Mouse (Mus musculus) induced T-regulatory cell, adult 2 months (primary cell): ENCODE measurements around the gene Cth.

Experiments
- DNase-seq: peaks from one replicate; pipeline ENCODE4 v3.0.0-alpha.2; 2012; ENCODE audit warnings: low read depth

Gene Cth

GRCm38 (mm10) chr3:157912155-157912554, 12.7 kb downstream of the Cth start:
- DNase-seq, result no peak

GRCm38 (mm10) chr3:157910262-157910661, 14.6 kb downstream of the Cth start:
- no peak for DNase-seq

- no peak for DNase-seq
Observed at GRCm38 (mm10) chr3:157908166-157908565, 16.7 kb downstream of the Cth start.

GRCm38 (mm10) chr3:157901721-157902120, 23.2 kb downstream of the Cth start:
- no peak for DNase-seq

GRCm38 (mm10) chr3:157899986-157900385, 24.9 kb downstream of the Cth start:
- no peak for DNase-seq

- DNase-seq, result no peak
Observed at GRCm38 (mm10) chr3:157897645-157898044, 27.2 kb downstream of the Cth start.

GRCm38 (mm10) chr3:157891819-157892218, 33.1 kb downstream of the Cth start:
- no peak for DNase-seq

- DNase-seq, result no peak
Observed at GRCm38 (mm10) chr3:157884081-157884643, 40.7 kb downstream of the Cth start.

- no peak for DNase-seq
Observed at GRCm38 (mm10) chr3:157883085-157883484, 41.8 kb downstream of the Cth start.

GRCm38 (mm10) chr3:157881992-157882391, 42.9 kb downstream of the Cth start:
- no peak for DNase-seq

- no peak for DNase-seq
Observed at GRCm38 (mm10) chr3:157880983-157881382, 43.9 kb downstream of the Cth start.

- no peak for DNase-seq
Observed at GRCm38 (mm10) chr3:157877847-157878246, 47.0 kb downstream of the Cth start.

GRCm38 (mm10) chr3:157876439-157877156, 48.3 kb downstream of the Cth start:
- DNase-seq, result peak; percentile 69

- no peak for DNase-seq
Observed at GRCm38 (mm10) chr3:157872897-157873296, 52.0 kb downstream of the Cth start.

- DNase-seq, result no peak
Observed at GRCm38 (mm10) chr3:157867836-157868235, 57.0 kb downstream of the Cth start.

GRCm38 (mm10) chr3:157866251-157866650, 58.6 kb downstream of the Cth start:
- DNase-seq, result no peak

- DNase-seq, result no peak
Observed at GRCm38 (mm10) chr3:157865848-157866247, 59.0 kb downstream of the Cth start.

GRCm38 (mm10) chr3:157865431-157865830, 59.4 kb downstream of the Cth start:
- DNase-seq, result no peak

GRCm38 (mm10) chr3:157852806-157853205, 72.1 kb downstream of the Cth start:
- DNase-seq, result no peak

GRCm38 (mm10) chr3:157848503-157848902, 76.4 kb downstream of the Cth start:
- no peak for DNase-seq

- DNase-seq, result no peak
Observed at GRCm38 (mm10) chr3:157847338-157848284, 77.3 kb downstream of the Cth start.
